Mouse (Mus musculus): ENCODE data around the gene Disp2. TPM values are rescaled to one million over a fixed set of nuclear protein-coding genes. Genes with fewer than 3 reads are reported as not detected.
A peak's percentile ranks its signal among the peaks of the same experiment; 100 is the strongest.

Gene Disp2
- polyA plus RNA-seq, 1 experiment from 2014 or later: 0.59 TPM

DNA sequence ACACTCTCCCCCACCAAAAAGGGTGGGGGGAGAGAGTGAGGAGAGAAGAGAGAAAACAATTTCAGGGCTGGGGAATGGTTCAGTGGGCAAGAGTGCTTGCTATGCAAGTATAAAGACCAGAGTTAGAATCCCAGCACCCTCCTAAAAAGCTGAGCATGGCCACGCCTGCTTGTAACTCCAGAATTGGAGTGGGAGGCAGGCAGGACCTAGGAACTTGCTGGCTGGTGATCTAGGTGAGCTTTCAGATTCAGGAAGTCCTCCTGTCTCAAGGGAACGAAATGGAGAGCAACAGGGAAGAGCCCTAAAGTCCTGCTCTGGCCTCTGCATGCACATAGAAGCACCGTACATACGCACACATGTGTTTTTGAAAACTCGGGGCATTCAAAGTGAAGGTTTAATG is 43.3 kb downstream of the Disp2 start:
- no peaks in the 10 kb centered on the region for H3K4me1 ChIP-seq (ENCODE audit: insufficient read depth)
- no peak overlapping the region for H3K27ac ChIP-seq (ENCODE audit: low read depth)
- H3K4me3 ChIP-seq (ENCODE audit: low read depth, low read length): no peak overlapping the region
- no peak for ATAC-seq (ENCODE audit: insufficient read depth)
- no peak for DNase-seq
- H3K27me3 ChIP-seq (ENCODE audit: insufficient read depth, low read length): no peaks in the 10 kb centered on the region
- H3K9ac ChIP-seq: no peak overlapping the region
- 83% methylated on average over 5 of the region's 5 CpGs for WGBS
- H3K9me3 ChIP-seq (ENCODE audit: low read depth, low read length): no peaks in the 10 kb centered on the region
- H3K36me3 ChIP-seq (ENCODE audit: insufficient read depth): peaks cover 60% of the 10 kb centered on the region
- TF ChIP-seq CTCF (IDR thresholded peaks at IDR 0.05; ENCODE audit: low read depth): no peak
- H3K4me2 ChIP-seq: no peak overlapping the region

DNA sequence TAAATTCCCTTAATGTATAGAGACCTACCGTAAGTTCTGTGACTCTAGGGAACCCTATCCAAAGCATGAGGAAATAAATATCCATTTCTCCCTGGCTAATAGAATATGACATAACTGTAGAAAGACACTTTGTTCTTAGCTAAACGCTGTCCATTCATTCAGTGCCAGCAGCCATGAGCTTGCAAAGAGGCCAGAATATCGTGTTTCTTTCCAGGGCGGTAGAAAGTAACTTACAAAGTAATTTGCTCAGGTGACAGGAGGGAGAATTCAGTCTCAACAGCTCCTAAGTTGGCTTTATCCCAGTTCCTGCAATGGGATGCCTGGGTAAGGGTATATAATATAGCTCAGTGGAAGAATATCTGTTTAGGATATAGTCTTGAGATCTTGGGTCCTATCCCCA is 44.9 kb downstream of the Disp2 start:
- no peak overlapping the region for H3K9ac ChIP-seq
- TF ChIP-seq CTCF (IDR thresholded peaks at IDR 0.05; ENCODE audit: low read depth): no peak
- H3K27me3 ChIP-seq (ENCODE audit: insufficient read depth, low read length): no peaks in the 10 kb centered on the region
- no peak for ATAC-seq (ENCODE audit: insufficient read depth)
- no peak overlapping the region for H3K4me2 ChIP-seq
- WGBS: 89% methylated on average over 4 of the region's 4 CpGs
- no peak for DNase-seq
- H3K4me3 ChIP-seq (ENCODE audit: low read depth, low read length): no peak overlapping the region
- H3K4me1 ChIP-seq (ENCODE audit: insufficient read depth): no peaks in the 10 kb centered on the region
- H3K27ac ChIP-seq (ENCODE audit: low read depth): no peak overlapping the region
- H3K36me3 ChIP-seq (ENCODE audit: insufficient read depth): peaks cover 60% of the 10 kb centered on the region
- no peaks in the 10 kb centered on the region for H3K9me3 ChIP-seq (ENCODE audit: low read depth, low read length)

DNA sequence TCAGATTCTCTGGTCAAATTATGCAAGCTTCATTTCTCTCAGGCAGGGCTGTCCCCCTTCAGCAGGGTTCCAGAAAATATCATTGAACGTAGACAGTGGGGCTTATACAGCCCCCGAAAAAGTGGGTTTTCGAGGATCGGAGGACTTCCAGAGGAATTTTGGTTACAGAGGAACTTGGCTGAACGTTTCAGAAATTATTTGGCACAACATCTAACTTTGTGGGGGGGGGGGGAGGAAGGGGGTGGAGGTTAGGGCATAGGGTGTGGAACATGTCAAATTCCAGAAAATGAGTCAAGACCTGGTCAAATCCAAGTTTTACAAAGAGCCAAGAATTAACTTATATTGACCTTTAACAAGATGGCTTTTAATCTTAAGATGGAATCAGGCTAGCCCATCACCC is 49.6 kb downstream of the Disp2 start:
- Histone ChIP-seq H3K9me3 (ENCODE audit: low read depth, low read length) (no peaks in the 10 kb centered on the region), H3K4me1 (ENCODE audit: insufficient read depth) (no peaks in the 10 kb centered on the region), H3K27ac (ENCODE audit: low read depth) (no peak overlapping the region), H3K36me3 (ENCODE audit: insufficient read depth) (peaks cover 77% of the 10 kb centered on the region), H3K4me3 (ENCODE audit: low read depth, low read length) (no peak overlapping the region), H3K9ac (no peak overlapping the region), H3K27me3 (ENCODE audit: insufficient read depth, low read length) (no peaks in the 10 kb centered on the region), H3K4me2 (no peak overlapping the region)
- ATAC-seq (ENCODE audit: insufficient read depth): no peak
- WGBS: 90% methylated on average over 5 of the region's 5 CpGs
- TF ChIP-seq CTCF (IDR thresholded peaks at IDR 0.05; ENCODE audit: low read depth): no peak
- no peak for DNase-seq

DNA sequence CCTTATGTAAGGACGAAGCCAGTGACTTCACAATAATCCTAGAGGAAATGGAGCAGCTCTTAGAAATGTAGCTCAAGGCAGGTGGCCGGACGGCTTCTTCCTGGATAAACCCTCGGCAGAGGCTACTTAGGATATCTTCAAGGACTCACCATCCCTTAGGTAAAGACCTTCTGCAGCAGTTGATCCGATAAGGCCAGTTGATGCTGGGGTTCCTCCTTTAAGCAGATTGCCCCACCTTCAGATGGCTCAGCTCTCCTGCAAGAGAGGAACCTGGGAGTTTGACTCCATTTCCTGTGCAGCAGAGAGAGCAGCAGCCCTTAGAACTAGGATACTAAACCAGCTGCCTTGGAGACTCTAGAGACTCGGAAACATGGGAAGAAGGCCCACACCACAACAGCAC is 54.5 kb downstream of the Disp2 start:
- TF ChIP-seq CTCF (IDR thresholded peaks at IDR 0.05; ENCODE audit: low read depth): no peak
- no peaks in the 10 kb centered on the region for H3K27me3 ChIP-seq (ENCODE audit: insufficient read depth, low read length)
- DNase-seq: no peak
- H3K4me3 ChIP-seq (ENCODE audit: low read depth, low read length): no peak overlapping the region
- H3K9ac ChIP-seq: no peak overlapping the region
- H3K27ac ChIP-seq (ENCODE audit: low read depth): no peak overlapping the region
- no peak for ATAC-seq (ENCODE audit: insufficient read depth)
- H3K4me1 ChIP-seq (ENCODE audit: insufficient read depth): no peaks in the 10 kb centered on the region
- H3K36me3 ChIP-seq (ENCODE audit: insufficient read depth): peaks cover 60% of the 10 kb centered on the region
- no peaks in the 10 kb centered on the region for H3K9me3 ChIP-seq (ENCODE audit: low read depth, low read length)
- H3K4me2 ChIP-seq: no peak overlapping the region
- WGBS: 93% methylated on average over 6 of the region's 6 CpGs

DNA sequence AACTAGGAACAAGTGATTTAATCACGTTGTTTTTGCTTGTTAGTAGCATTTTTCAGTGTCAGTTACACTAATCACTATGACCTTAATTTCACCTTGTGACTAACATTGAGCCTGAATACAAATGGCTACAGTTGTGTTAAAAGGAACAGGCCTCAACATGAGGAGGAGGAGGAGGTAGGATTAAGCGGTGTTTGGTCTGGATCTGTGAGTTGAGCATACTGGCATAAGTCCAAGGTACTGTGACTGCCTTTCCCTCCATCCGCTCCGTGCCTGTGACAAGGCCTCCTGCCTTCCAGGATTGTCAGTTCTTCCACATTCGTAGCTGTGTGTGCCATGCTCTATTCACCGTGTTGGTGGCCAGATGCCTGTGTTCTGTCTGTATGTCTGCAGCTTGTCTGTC is 55.6 kb downstream of the Disp2 start:
- H3K4me2 ChIP-seq: no peak overlapping the region
- no peaks in the 10 kb centered on the region for H3K4me1 ChIP-seq (ENCODE audit: insufficient read depth)
- no peak overlapping the region for H3K4me3 ChIP-seq (ENCODE audit: low read depth, low read length)
- peaks cover 49% of the 10 kb centered on the region for H3K36me3 ChIP-seq (ENCODE audit: insufficient read depth)
- DNase-seq: no peak
- ATAC-seq (ENCODE audit: insufficient read depth): no peak
- no peaks in the 10 kb centered on the region for H3K27me3 ChIP-seq (ENCODE audit: insufficient read depth, low read length)
- H3K9me3 ChIP-seq (ENCODE audit: low read depth, low read length): no peaks in the 10 kb centered on the region
- no peak overlapping the region for H3K27ac ChIP-seq (ENCODE audit: low read depth)
- H3K9ac ChIP-seq: no peak overlapping the region
- 77% methylated on average over 6 of the region's 6 CpGs for WGBS
- TF ChIP-seq CTCF (IDR thresholded peaks at IDR 0.05; ENCODE audit: low read depth): no peak

DNA sequence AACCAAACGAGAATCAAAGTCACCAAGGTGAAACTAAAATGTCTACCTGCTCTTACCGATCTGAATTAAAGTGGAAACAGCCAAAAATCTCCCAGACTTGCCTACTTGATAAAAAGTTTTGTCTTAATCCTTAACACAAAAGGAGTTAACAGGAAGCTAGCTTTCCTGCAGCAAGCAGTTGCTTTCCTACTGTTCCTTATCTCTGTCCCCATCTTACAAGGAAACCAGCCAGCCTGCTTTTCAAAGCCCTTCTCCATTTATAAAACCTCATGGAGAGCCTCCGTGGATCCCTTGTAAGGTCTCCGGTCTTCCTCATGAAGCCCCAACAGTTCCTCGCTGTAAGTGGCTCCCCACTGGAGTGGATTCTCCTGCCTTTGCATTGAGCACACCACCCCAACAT is 58.8 kb downstream of the Disp2 start:
- H3K27me3 ChIP-seq (ENCODE audit: insufficient read depth, low read length): no peaks in the 10 kb centered on the region
- TF ChIP-seq CTCF (IDR thresholded peaks at IDR 0.05; ENCODE audit: low read depth): no peak
- no peak for DNase-seq
- no peaks in the 10 kb centered on the region for H3K9me3 ChIP-seq (ENCODE audit: low read depth, low read length)
- H3K27ac ChIP-seq (ENCODE audit: low read depth): no peak overlapping the region
- 34% methylated on average over 5 of the region's 5 CpGs for WGBS
- no peaks in the 10 kb centered on the region for H3K4me1 ChIP-seq (ENCODE audit: insufficient read depth)
- H3K36me3 ChIP-seq (ENCODE audit: insufficient read depth): peaks cover 21% of the 10 kb centered on the region
- no peak overlapping the region for H3K4me3 ChIP-seq (ENCODE audit: low read depth, low read length)
- no peak overlapping the region for H3K4me2 ChIP-seq
- no peak for ATAC-seq (ENCODE audit: insufficient read depth)
- H3K9ac ChIP-seq: no peak overlapping the region

DNA sequence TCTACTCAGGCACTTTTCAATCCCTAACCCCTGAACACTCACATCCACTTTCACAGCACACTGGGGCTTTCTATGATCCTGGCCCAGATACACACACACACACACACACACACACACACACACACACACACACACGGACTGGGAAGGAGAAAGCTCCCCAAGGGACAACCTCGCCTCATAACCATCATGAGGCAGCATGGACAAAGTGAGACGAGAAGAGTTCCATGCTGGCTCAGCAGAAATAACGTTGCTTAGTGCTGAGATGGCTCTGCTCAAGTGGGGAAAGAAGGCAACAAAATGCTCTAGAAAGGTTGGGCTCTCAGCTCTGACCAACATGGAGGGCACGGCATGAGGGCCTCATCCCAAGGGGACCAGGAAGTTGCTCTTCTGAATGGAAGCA is 61.7 kb downstream of the Disp2 start:
- no peaks in the 10 kb centered on the region for H3K9me3 ChIP-seq (ENCODE audit: low read depth, low read length)
- H3K27me3 ChIP-seq (ENCODE audit: insufficient read depth, low read length): no peaks in the 10 kb centered on the region
- no peak overlapping the region for H3K4me2 ChIP-seq
- H3K4me3 ChIP-seq (ENCODE audit: low read depth, low read length): no peak overlapping the region
- H3K27ac ChIP-seq (ENCODE audit: low read depth): no peak overlapping the region
- no peak overlapping the region for H3K9ac ChIP-seq
- ATAC-seq (ENCODE audit: insufficient read depth) (no peak), DNase-seq (no peak)
- no peaks in the 10 kb centered on the region for H3K36me3 ChIP-seq (ENCODE audit: insufficient read depth)
- TF ChIP-seq CTCF (IDR thresholded peaks at IDR 0.05; ENCODE audit: low read depth): no peak
- WGBS: 60% methylated on average over 5 of the region's 5 CpGs
- H3K4me1 ChIP-seq (ENCODE audit: insufficient read depth): no peaks in the 10 kb centered on the region

DNA sequence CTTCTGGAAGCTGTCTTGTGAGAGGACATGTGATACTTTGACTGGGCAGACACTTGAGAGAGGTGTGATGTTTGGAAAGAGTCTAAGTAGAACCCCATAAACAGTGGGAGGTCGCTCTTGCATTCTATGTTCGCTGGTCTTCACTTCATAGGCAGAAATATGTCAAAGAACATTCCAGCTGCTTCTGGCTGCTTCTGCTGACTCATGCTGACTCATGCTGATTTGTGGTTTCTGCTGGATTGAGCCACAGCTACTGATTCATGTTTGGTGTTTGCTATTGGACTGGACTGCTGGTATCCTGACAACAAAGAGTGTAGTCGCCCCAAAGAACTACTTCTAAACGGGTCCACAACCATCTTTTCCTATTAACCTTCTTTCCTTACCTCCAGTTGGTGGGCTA is 62.3 kb downstream of the Disp2 start:
- Histone ChIP-seq H3K4me1 (ENCODE audit: insufficient read depth) (no peaks in the 10 kb centered on the region), H3K4me2 (no peak overlapping the region), H3K27me3 (ENCODE audit: insufficient read depth, low read length) (no peaks in the 10 kb centered on the region), H3K36me3 (ENCODE audit: insufficient read depth) (no peaks in the 10 kb centered on the region), H3K4me3 (ENCODE audit: low read depth, low read length) (no peak overlapping the region), H3K27ac (ENCODE audit: low read depth) (no peak overlapping the region), H3K9me3 (ENCODE audit: low read depth, low read length) (no peaks in the 10 kb centered on the region), H3K9ac (no peak overlapping the region)
- peak; percentile 34 for DNase-seq
- WGBS: 74% methylated on average over 4 of the region's 4 CpGs
- no peak for TF ChIP-seq CTCF (IDR thresholded peaks at IDR 0.05; ENCODE audit: low read depth)
- ATAC-seq (ENCODE audit: insufficient read depth): no peak
